Mouse (Mus musculus) left cerebral cortex, postnatal 25 days (tissue): ENCODE data around the gene H13. TPM values are rescaled to one million over a fixed set of nuclear protein-coding genes. Genes with fewer than 3 reads are reported as not detected.
A peak's percentile ranks its signal among the peaks of the same experiment; 100 is the strongest.

Experiments used
- DNase-seq, 2 experiments: peaks; one replicate each; pipeline ENCODE4 v3.0.0; 2022; ENCODE audit warnings: low spot score in 2 of 2, mixed read lengths in 1 of 2
- intact Hi-C: fragments of 180-260 bp; cut with DNase I; formaldehyde crosslinking; loops from one replicate; pipeline ENCODE4 v1.15.1; 2025
- total RNA-seq, 2 experiments: library from RNA; stranded (reverse); gene quantifications; 2 replicates each; pipeline ENCODE4 v1.2.3; 2021

The H13 gene
- total RNA-seq, 2 experiments from 2014 or later: 73.1 to 85.4 TPM

- intact Hi-C loops: no loop called here
- no peak for DNase-seq
Measured at GRCm38 (mm10) chr2:152726213-152726612, 57.0 kb downstream of the H13 start.

DNA sequence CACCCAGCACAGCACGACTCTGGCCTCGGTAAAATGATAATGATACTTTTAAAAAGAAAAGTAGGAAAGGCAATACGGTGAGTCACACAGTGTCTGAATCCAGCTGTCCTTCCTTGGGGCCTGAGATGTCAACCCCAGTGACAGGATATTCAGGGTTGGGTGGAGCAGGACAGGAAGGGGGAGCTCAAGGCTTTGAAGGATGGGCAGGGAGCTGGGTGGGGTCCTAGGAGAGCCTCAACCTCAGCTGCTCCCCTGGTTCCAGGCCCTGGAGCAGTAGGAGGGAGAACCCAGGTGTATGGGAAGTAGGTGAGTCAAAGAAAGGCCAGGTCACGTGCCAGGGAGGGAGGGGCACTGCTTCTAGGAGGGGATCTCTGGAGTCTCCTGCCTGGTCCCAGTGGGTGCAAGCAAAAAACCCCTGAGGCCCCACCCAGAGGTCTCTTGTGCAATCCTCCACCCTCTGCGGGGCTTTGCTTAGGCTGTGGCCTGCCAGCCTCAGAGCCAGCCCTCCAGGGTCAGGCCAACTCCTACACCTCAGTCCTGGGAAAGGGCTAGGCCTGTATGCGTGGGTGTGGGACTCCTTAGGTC is 57.6 kb downstream of the H13 start:
- intact Hi-C loops: no loop called here
- DNase-seq: no peak

DNA sequence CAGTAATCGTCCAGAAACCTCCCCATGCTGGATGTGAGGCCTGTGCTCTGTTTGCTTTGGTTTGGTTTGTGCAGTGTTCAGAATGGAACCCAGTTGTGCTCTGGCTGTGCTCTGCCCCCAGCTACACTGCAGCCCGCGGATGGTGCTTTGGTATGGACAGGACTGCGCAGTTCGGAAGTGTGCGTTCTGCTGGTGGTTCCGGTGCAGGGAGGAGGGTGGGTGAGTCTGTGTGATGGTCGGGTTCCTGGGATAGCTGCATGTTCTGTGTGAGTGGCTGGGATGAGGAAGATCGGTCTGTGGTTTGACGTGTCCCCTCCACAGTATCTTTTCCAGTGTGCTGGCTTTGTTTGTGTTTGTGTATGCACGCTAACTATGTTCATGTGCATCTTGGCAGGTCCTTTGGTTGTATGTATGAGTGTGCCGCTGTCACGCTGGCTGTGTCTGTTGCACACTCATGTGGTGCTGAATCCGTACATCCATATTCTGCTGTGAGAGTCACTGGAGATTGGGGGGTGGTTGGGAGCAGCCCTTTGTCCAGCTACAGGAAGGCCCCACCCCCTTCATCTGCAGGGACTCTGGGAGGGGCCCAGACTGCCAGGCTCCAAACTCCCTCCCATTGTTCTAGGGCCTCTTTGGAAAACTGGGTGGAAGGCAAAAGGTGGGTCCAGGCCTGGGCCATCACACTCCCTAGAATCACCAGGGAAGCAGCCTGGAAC is 58.7 kb downstream of the H13 start:
- intact Hi-C loops: no loop called here
- DNase-seq: no peak

DNA sequence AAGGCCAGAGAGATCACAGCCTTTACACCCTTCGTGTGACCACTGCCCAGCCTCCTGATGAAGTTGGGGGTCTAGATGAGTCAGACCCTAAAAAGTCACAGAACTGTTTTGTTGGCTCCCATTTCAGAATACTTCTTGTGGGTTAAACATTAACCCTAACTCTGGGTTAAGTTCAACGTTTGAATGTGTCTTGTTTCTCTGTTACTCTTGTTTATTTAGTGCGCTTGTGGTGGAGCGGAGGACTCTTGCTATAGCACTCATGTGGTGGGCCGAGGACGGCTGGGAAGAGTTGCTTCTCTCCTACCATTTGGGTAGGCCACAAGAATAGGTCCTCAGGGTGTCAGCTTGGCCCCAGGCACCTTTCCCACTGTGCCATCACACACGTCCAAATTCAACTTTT is 59.3 kb downstream of the H13 start:
- intact Hi-C loops: no loop called here
- DNase-seq: no peak

GRCm38 (mm10) chr2:152729013-152729635 is 59.9 kb downstream of the H13 start:
- intact Hi-C loops: no loop called here
- no peak for DNase-seq

DNA sequence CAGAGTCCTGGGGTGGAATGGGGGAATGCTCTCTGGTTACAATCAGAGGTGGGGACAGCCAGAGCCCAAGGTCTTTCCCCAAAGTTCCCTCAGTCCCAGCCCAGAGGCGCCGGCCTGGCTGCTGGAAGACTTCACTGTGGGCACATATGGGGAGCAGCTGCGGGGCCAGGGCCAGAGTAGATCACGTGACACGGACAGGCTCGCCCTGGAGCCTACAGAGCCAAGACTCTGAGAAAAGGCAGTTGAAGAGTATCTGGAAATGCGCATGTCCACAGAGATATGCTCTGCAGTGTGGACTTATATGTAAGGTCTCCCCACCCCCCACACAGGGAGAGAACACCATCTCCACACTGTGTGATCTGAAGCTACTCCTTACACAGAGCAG is 60.4 kb downstream of the H13 start:
- intact Hi-C loops: no loop called here
- no peak for DNase-seq

- no peak for DNase-seq
- intact Hi-C loops: no loop called here
Measured at GRCm38 (mm10) chr2:152733201-152733600, 63.9 kb downstream of the H13 start.

GRCm38 (mm10) chr2:152734501-152734900 is 65.2 kb downstream of the H13 start:
- intact Hi-C loops: no loop called here
- DNase-seq: no peak

GRCm38 (mm10) chr2:152734984-152735383 is 65.7 kb downstream of the H13 start:
- intact Hi-C loops: no loop called here
- peak; percentile 90 to 97 for DNase-seq

DNA sequence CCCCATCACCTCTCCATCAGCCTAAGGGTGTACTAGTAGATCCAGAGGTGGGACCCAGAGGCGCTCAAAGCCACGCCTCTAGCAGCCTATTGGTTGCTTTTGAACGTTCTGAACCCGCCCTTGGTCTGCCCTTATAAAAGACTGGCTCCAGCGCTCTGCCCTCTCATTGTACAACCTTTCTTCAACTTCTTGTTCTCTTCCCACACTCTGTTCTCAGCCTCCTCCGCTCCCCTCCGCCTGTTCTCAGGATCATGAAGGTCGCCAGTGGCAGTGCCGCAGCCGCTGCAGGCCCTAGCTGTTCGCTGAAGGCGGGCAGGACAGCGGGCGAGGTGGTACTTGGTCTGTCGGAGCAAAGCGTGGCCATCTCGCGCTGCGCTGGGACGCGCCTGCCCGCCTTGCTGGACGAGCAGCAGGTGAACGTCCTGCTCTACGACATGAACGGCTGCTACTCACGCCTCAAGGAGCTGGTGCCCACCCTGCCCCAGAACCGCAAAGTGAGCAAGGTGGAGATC is 66.9 kb downstream of the H13 start, which contains the start of gene Id1:
Id1 (plus strand) TSS at position 162 of the 512 bp plus-strand sequence.
- intact Hi-C loops: no loop called here
- peak; percentile 49 to 64 for DNase-seq

- peak in 1 of 2 experiments; percentile 32 for DNase-seq
- intact Hi-C loops: no loop called here
Measured at GRCm38 (mm10) chr2:152736748-152737147, 67.5 kb downstream of the H13 start.

- intact Hi-C loops: loop anchor here (2.0 kb wide), 1 partner anchor 31 kb away; no protein-coding TSS in a partner anchor
Measured at GRCm38 (mm10) chr2:152737306-152738221, 68.3 kb downstream of the H13 start.

DNA sequence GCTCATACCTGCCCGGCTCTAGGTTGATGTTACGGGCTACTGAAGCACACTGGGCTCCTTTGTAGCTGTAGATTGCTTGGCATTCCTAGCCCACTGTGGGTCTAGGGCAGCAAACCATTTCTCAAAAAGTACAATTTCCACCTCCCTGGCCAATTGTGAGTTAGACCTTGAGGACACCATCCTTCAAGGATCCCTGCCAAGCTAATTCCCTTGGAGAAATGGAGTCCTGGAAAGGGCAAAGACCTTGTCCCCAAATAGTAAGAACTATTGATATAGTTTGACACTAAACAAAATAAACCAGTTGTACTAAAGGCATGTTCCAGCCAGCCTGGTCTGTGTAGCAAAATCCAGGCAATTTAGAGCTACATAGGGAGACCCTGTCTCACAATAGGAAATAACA is 69.1 kb downstream of the H13 start:
- DNase-seq: no peak
- intact Hi-C loops: loop anchor here (2.0 kb wide), 1 partner anchor 32 kb away; no protein-coding TSS in a partner anchor

More at GRCm38 (mm10) chr2:152737306-152738221, 68.3 kb downstream of the H13 start:
- no peak for DNase-seq

DNA sequence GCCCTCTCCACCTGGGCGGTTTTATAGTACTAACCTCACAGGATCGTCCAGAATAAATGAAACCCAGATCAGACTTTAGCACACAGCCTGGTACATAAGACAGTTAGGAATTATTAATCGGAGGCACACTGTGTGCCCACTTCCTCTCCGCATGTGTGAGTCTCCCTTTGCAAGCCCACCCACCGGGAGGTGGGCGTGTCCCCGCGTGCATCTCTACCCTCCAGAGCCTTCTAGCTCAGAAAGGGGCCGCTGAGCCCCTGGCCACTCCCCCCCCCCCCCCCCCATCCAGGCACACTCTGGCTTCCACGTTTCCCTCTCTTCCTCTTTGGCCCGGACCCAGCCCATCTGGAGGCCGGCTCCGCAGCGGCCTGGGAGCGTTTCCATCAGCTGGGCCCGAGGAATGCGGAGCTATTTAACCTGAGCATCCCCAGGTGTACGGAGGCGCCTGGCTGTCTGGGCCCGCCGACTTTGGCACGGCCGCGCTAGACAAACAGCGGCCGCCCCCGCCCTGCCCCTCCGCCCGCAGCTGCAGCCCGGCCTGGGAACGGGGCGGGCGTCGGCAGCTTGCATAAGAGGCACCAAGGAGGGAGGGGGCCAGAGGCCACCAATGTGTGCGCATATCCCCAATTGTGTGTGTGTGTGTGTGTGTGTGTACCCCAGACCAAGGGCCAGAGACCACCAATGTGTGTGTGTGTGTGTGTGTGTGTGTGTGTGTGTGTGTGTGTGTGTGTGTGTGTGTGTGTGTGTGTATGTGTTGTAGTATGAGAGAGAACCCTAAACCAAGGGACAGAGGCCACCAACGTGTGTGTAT is 70.0 kb downstream of the H13 start:
- DNase-seq: peak in 1 of 2 experiments; percentile 19
- intact Hi-C loops: loop anchor here (2.0 kb wide), 1 partner anchor 32 kb away; no protein-coding TSS in a partner anchor

- intact Hi-C loops: loop anchor here (2.0 kb wide), 2 partner anchors 33 to 43 kb away; no protein-coding TSS in a partner anchor
- no peak for DNase-seq
Measured at GRCm38 (mm10) chr2:152739842-152740260, 70.6 kb downstream of the H13 start.

- no peak for DNase-seq
- intact Hi-C loops: loop anchor here (2.0 kb wide), 1 partner anchor 44 kb away; no protein-coding TSS in a partner anchor
Measured at GRCm38 (mm10) chr2:152740490-152740889, 71.2 kb downstream of the H13 start.

- intact Hi-C loops: loop anchor here (2.0 kb wide), 1 partner anchor 45 kb away; no protein-coding TSS in a partner anchor
- DNase-seq: peak in 1 of 2 experiments; percentile 4
Measured at GRCm38 (mm10) chr2:152741153-152742041, 72.1 kb downstream of the H13 start.
